Mouse (Mus musculus): ENCODE results near the gene Iqsec1. TPM values are rescaled to one million over a fixed set of nuclear protein-coding genes. Genes with fewer than 3 reads are reported as not detected.

The Iqsec1 gene
- polyA plus RNA-seq, 1 experiment from 2014 or later, result 9.8 TPM

DNA sequence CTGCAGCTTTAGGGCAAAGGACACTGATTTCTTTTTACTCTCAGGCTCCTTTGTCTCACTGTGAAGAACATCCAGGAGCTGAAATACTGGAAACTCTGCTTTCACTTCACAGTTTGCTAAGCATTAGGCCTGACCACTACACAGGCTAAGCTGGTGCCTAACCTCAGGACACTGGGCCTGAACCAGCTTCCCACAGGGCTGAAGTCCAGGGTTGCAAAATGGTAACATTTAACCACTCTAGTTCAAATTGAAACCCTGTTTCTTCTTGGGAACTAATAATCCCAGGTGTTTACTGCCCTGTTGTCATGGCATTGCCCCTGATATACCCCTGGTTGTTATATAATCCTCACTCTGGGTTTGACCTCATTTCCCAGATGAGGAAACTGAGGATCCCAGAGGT lies 234.8 kb downstream of the Iqsec1 start:
- H3K9me3 ChIP-seq, result no peaks in the 10 kb centered on the region
- H3K27ac ChIP-seq, result no peak overlapping the region
- no peak overlapping the region for H3K9ac ChIP-seq (replicated peaks)
- peaks cover 6% of the 10 kb centered on the region for H3K4me1 ChIP-seq (replicated peaks)
- no peak overlapping the region for H3K4me3 ChIP-seq (replicated peaks)
- H3K36me3 ChIP-seq, result no peaks in the 10 kb centered on the region
- no peak overlapping the region for H3K4me2 ChIP-seq
- ATAC-seq (ENCODE audit: insufficient number of reproducible peaks, insufficient read depth, low FRiP score, low TSS enrichment, low read depth), result no peak
- no peaks in the 10 kb centered on the region for H3K27me3 ChIP-seq

DNA sequence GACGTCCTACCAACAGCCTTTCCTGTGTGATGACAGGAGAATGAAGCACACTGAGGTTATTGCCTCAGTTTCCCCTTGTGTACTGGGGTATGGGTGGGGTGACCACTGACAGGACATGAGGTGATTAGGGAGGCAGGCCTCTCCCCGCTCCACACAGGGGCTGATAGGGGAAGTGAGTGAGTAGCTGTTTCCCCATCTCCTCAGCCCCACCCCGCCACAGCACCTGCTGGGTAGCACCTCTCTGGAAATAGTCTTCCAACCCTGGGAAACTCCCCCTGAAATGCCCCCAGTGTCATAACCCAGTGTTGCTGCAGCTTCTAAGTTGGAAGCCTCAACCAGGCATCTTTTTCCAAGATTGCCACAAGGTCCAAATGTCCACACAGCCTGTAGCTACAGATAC lies 236.9 kb downstream of the Iqsec1 start:
- no peak overlapping the region for H3K9ac ChIP-seq (replicated peaks)
- H3K36me3 ChIP-seq, result no peaks in the 10 kb centered on the region
- H3K4me1 ChIP-seq (replicated peaks), result peaks cover 6% of the 10 kb centered on the region
- no peak overlapping the region for H3K27ac ChIP-seq
- H3K27me3 ChIP-seq, result no peaks in the 10 kb centered on the region
- H3K9me3 ChIP-seq, result no peaks in the 10 kb centered on the region
- ATAC-seq (ENCODE audit: insufficient number of reproducible peaks, insufficient read depth, low FRiP score, low TSS enrichment, low read depth), result no peak
- no peak overlapping the region for H3K4me3 ChIP-seq (replicated peaks)
- 88% methylated on average over 3 of the region's 3 CpGs for WGBS
- H3K4me2 ChIP-seq, result no peak overlapping the region

DNA sequence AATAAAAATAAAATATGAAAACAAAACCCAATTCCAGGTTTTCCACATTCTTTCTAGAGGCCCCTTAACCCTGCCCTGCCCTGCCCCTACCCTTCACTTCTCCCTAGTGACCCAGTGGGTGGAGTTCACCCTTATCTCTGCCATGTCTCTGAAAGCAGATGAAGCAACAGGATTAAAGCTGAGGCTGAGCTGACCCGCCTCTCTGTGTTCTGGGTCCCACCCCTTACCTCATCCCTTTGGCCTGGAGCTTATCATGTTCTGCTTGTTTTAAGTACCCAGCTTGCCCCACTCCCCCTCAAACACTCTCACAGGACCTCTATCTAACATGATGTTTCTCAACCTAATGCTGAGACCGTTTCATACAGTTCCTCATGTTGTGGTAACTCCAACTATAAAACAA lies 238.4 kb downstream of the Iqsec1 start:
- Histone ChIP-seq H3K27me3 (no peaks in the 10 kb centered on the region), H3K9me3 (no peaks in the 10 kb centered on the region), H3K9ac (replicated peaks) (no peak overlapping the region), H3K4me2 (no peak overlapping the region), H3K4me3 (replicated peaks) (no peak overlapping the region), H3K27ac (no peak overlapping the region), H3K4me1 (replicated peaks) (peaks cover 2% of the 10 kb centered on the region), H3K36me3 (no peaks in the 10 kb centered on the region)
- 43% methylated on average over 2 of the region's 2 CpGs for WGBS
- ATAC-seq (ENCODE audit: insufficient number of reproducible peaks, insufficient read depth, low FRiP score, low TSS enrichment, low read depth), result no peak

DNA sequence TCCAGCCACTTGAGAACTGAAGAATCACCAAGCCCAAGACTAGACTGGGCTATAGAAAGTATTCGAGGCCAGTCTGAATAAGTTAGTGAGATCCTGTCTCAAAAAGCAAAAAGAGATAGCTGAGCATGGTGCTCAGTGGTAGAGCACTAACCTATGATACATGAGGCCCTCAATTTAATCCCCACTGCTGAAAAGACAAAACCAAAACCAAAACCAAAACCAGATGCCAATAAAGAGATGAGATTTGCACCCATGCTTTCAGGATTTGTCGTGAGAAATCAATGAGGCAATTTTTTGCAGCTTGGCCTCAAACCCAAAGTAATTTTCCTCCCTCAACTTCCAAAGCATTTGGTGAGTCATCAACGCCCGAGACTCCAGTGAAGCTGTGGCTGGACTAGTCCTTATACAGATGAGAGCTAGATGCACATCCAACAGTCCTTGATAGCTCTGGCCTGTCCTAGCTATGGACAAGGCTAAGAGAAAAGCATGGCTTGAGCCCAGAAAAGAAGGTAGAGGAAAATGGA lies 239.0 kb downstream of the Iqsec1 start:
- Histone ChIP-seq H3K9me3 (no peaks in the 10 kb centered on the region), H3K27ac (no peak overlapping the region), H3K4me1 (replicated peaks) (no peaks in the 10 kb centered on the region), H3K36me3 (no peaks in the 10 kb centered on the region), H3K27me3 (no peaks in the 10 kb centered on the region), H3K4me2 (no peak overlapping the region), H3K9ac (replicated peaks) (no peak overlapping the region), H3K4me3 (replicated peaks) (no peak overlapping the region)
- 81% methylated on average over 4 of the region's 4 CpGs for WGBS
- no peak for ATAC-seq (ENCODE audit: insufficient number of reproducible peaks, insufficient read depth, low FRiP score, low TSS enrichment, low read depth)

DNA sequence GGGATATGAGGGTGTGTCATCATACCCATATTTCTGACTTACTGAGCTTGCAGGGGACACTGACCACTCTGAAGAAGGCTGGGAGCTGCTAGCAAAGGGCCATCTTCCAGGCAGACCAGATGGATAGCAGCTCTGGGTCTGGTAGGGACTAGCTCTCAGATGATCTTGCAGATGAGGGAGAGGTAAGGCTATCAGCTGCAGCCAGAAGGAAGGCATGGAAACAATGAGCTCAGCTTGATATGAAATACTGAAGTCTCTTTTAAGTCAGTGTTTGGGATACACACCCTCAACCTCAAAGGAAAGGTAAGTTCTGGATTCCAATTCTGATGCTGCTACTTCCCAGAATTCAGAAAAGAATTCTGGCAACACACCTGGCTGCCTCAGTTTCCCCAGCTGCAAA lies 239.5 kb downstream of the Iqsec1 start:
- no peak for ATAC-seq (ENCODE audit: insufficient number of reproducible peaks, insufficient read depth, low FRiP score, low TSS enrichment, low read depth)
- no peak overlapping the region for H3K4me2 ChIP-seq
- no peaks in the 10 kb centered on the region for H3K36me3 ChIP-seq
- H3K4me3 ChIP-seq (replicated peaks), result no peak overlapping the region
- H3K9ac ChIP-seq (replicated peaks), result no peak overlapping the region
- no peaks in the 10 kb centered on the region for H3K27me3 ChIP-seq
- H3K27ac ChIP-seq, result no peak overlapping the region
- no peaks in the 10 kb centered on the region for H3K9me3 ChIP-seq
- H3K4me1 ChIP-seq (replicated peaks), result no peaks in the 10 kb centered on the region

DNA sequence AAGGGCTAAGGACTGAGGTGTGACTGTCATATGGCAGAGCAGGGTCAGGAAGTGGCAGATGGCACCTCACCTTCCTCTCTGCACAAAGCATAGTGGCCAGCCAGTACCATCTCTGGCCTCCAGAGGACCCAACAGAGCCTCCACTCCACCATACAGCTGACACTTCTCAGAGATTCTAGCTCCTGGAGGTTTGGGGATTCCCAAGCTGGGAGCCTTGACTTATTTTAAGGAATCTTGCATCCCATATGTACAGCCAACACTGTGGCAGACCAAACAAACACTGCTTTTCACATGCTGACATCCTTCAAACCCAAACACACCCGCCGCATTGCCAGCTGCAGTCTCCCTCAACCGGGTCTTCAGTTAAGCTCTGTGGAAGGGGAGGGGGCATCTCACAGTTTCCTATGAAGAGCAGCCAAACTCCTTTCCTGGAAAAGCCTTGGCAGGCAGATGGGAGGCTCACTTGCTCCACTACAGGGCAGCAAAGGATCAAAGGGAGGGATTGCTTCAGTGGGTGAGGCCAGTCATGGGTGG lies 242.1 kb downstream of the Iqsec1 start:
- Histone ChIP-seq H3K4me1 (replicated peaks) (no peaks in the 10 kb centered on the region), H3K4me3 (replicated peaks) (no peak overlapping the region), H3K27ac (no peak overlapping the region), H3K9ac (replicated peaks) (no peak overlapping the region), H3K27me3 (no peaks in the 10 kb centered on the region), H3K4me2 (no peak overlapping the region), H3K9me3 (no peaks in the 10 kb centered on the region), H3K36me3 (no peaks in the 10 kb centered on the region)
- WGBS, result 65% methylated on average over 3 of the region's 3 CpGs
- ATAC-seq (ENCODE audit: insufficient number of reproducible peaks, insufficient read depth, low FRiP score, low TSS enrichment, low read depth), result no peak

DNA sequence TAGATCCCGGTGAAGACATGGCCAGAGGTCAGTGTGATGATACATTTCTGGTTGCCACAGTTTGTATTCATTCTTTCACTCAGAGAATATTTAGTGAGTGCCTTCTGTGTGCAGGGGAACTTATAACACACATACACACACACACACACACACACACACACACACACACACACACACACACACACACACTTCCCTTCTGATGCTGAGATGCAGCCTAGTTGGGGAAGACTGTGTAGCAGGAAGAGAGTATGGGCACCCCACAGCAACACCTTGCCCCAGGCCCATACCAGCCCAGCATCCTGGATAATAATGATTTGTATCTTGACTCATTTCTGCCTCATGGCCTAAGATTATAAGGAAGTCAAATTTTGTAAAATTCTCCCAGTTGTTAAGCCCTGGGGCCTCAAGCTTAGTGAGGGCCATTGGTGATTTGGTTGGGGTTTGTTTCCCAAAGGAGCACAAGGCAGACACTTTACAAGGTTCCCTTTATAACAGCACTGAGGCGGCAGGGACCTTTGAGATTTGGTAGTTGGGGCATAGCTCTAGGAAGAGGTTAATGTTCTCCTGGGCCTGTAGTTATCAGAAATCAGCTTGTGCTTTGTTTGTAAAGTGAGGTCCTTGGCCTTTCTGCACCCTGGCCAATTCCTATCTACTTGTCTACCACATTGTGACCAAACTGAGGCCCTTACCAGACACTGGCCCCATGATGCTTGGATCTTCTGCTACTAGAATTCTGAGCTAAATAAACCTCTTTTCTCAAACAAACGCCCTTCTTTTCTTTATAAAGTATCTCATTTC lies 242.9 kb downstream of the Iqsec1 start:
- no peak overlapping the region for H3K9ac ChIP-seq (replicated peaks)
- 68% methylated on average over 3 of the region's 3 CpGs for WGBS
- H3K4me2 ChIP-seq, result no peak overlapping the region
- no peaks in the 10 kb centered on the region for H3K36me3 ChIP-seq
- ATAC-seq (ENCODE audit: insufficient number of reproducible peaks, insufficient read depth, low FRiP score, low TSS enrichment, low read depth), result no peak
- no peak overlapping the region for H3K27ac ChIP-seq
- no peaks in the 10 kb centered on the region for H3K27me3 ChIP-seq
- no peaks in the 10 kb centered on the region for H3K9me3 ChIP-seq
- no peaks in the 10 kb centered on the region for H3K4me1 ChIP-seq (replicated peaks)
- H3K4me3 ChIP-seq (replicated peaks), result no peak overlapping the region

DNA sequence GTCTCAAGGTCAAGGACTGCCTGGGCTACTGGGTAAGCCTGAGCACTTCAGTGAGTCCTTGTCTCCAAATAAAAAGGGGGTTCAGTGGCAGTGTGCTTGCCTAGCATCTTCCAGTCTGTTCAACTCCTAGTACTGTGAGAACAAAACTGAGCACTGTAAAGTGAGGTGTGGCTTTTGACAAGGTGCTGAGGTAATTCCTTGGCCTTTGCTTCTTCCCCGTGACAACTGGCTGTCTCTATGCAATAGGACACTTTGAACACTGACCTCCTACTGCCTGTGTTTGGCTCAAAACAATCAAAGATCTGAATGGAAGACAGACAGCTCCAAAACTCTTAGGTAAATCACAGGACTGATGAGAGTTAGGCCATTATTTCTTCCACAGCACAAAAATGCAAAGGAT lies 246.0 kb downstream of the Iqsec1 start:
- Histone ChIP-seq H3K4me3 (replicated peaks) (no peak overlapping the region), H3K27ac (no peak overlapping the region), H3K9me3 (no peaks in the 10 kb centered on the region), H3K9ac (replicated peaks) (no peak overlapping the region), H3K27me3 (no peaks in the 10 kb centered on the region), H3K4me2 (no peak overlapping the region), H3K4me1 (replicated peaks) (no peaks in the 10 kb centered on the region), H3K36me3 (no peaks in the 10 kb centered on the region)
- ATAC-seq (ENCODE audit: insufficient number of reproducible peaks, insufficient read depth, low FRiP score, low TSS enrichment, low read depth), result no peak
- WGBS, result 59% methylated on average over 1 of the region's 1 CpGs

DNA sequence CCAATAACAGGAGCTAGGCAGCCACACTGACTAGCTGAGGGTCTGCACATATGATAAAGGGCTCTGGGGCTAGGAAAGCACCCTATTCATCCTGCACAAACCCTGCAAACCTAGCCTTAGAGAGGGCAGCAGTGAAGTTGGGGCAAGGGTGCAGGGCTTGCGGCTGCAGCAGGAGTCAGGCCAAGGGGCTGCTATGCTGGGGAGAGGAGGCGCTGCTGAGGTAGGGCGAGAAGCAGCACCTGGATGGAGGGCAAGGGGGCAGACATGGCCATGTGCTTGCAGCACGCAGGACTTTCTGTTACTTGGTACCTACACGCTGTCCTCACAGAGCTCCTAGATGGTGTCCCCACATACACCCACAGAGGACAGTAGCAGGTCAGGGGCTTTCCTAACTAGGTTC lies 246.8 kb downstream of the Iqsec1 start:
- 84% methylated on average over 5 of the region's 5 CpGs for WGBS
- Histone ChIP-seq H3K27ac (no peak overlapping the region), H3K9me3 (no peaks in the 10 kb centered on the region), H3K9ac (replicated peaks) (no peak overlapping the region), H3K27me3 (no peaks in the 10 kb centered on the region), H3K4me3 (replicated peaks) (no peak overlapping the region), H3K4me2 (no peak overlapping the region), H3K36me3 (no peaks in the 10 kb centered on the region), H3K4me1 (replicated peaks) (peaks cover 6% of the 10 kb centered on the region)
- no peak for ATAC-seq (ENCODE audit: insufficient number of reproducible peaks, insufficient read depth, low FRiP score, low TSS enrichment, low read depth)

DNA sequence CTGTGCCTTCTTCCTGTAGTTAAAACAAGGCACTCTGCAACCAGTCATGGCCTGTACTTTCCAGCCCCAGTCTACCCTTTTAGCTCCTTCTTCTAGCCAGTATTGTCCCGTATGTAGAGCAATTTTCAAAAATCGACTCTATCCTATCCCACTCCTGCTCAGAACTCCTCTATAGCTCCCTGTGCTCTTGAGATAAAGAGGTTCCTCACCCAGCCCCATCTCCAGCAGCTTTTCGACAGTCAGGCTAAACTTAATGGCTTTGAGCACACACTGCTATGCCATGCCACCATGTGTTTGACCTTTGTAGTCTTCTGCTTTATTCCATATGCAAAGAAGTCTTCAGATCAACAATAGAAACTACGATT lies 247.4 kb downstream of the Iqsec1 start:
- Histone ChIP-seq H3K9me3 (no peaks in the 10 kb centered on the region), H3K4me2 (no peak overlapping the region), H3K36me3 (no peaks in the 10 kb centered on the region), H3K4me1 (replicated peaks) (peaks cover 7% of the 10 kb centered on the region), H3K9ac (replicated peaks) (no peak overlapping the region), H3K27ac (no peak overlapping the region), H3K4me3 (replicated peaks) (no peak overlapping the region), H3K27me3 (0 out of 2 replicates have a peak, but pooled peaks cover under 1% of the 10 kb centered on the region)
- no peak for ATAC-seq (ENCODE audit: insufficient number of reproducible peaks, insufficient read depth, low FRiP score, low TSS enrichment, low read depth)
- 81% methylated on average over 4 of the region's 4 CpGs for WGBS

DNA sequence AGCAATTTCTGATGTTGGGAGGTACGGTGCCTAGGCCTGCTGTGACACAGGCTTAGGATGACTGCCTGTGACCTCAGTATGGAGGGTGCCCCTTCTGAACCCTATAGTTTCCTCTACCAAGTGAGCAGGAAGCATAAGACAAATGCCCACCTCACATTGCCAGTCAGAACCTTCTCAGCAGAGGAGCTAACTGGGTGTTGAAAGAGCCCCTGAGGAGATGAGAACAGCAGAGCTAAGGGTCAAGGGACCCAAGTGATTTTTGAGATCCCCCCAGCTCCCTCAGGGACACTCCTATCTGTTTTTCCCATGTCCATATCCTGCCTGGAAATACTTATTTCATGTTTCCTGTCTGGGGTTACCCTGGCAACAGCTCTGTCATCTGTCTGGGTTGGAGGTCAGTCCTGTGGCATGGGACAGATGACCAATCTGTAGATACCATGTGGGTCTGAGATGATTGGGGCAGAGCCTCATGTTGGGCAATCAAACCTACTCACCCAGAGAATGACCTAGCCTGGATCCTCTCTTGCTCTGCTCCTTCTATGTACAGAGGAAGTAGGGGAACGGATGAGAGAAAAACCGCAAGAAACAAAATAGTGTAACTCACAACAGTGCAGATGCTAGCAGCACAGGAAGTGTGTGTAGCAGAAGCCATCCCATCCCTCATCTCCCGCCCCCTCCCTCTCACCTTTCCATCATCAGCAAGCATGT lies 248.0 kb downstream of the Iqsec1 start:
- ATAC-seq (ENCODE audit: insufficient number of reproducible peaks, insufficient read depth, low FRiP score, low TSS enrichment, low read depth), result no peak
- no peak overlapping the region for H3K9ac ChIP-seq (replicated peaks)
- no peaks in the 10 kb centered on the region for H3K9me3 ChIP-seq
- H3K4me3 ChIP-seq (replicated peaks), result no peak overlapping the region
- H3K4me1 ChIP-seq (replicated peaks), result peaks cover 12% of the 10 kb centered on the region
- H3K36me3 ChIP-seq, result no peaks in the 10 kb centered on the region
- peaks cover 6% of the 10 kb centered on the region; the same call in 1 of the 2 replicates for H3K27me3 ChIP-seq
- no peak overlapping the region for H3K4me2 ChIP-seq
- 85% methylated on average over 4 of the region's 4 CpGs for WGBS
- H3K27ac ChIP-seq, result no peak overlapping the region
